Mouse (Mus musculus) left cerebral cortex, adult 8-10 months (tissue): Measurements from ENCODE around the gene Hoxd13. TPM values are rescaled to one million over a fixed set of nuclear protein-coding genes. Genes with fewer than 3 reads are reported as not detected.

Source experiments
- microRNA-seq, 2 experiments: library from miRNA; unstranded; fragments of <30 nt; microRNA quantifications; one replicate each; pipeline ENCODE4 v1.2.0; 2022
- total RNA-seq, 4 experiments: library from RNA; stranded (reverse); gene quantifications; 2 replicates each; pipeline ENCODE4 v1.2.4; 2022

The Hoxd13 gene
- total RNA-seq, 4 experiments from 2014 or later = not detected

Small RNA genes within 50 kb of the gene (microRNA-seq; reads per million reads assigned to microRNA genes)
- gene Gm44463 = 0 reads per million in 2 experiments

Other genes starting within 250 kb of the Hoxd13 start
- gene Lnpk, start 88.9 kb upstream of the Hoxd13 start, total RNA-seq = 10 to 100 TPM; 61.4 to 65.7 (median 63.9) TPM
- gene Evx2, start 8.8 kb upstream of the Hoxd13 start, total RNA-seq = not detected
- not detected for gene Hoxd12, start 6.7 kb downstream of the Hoxd13 start, total RNA-seq
- gene Hoxd11, start 11.2 kb downstream of the Hoxd13 start, total RNA-seq = not detected
- not detected for gene Hoxd10, start 23.6 kb downstream of the Hoxd13 start, total RNA-seq
- not detected for gene Hoxd9, start 29.4 kb downstream of the Hoxd13 start, total RNA-seq
- gene Hoxd8, start 36.3 kb downstream of the Hoxd13 start, total RNA-seq = not detected
- not detected for gene Hoxd3, start 43.6 kb downstream of the Hoxd13 start, total RNA-seq
- not detected for gene Hoxd4, start 43.6 kb downstream of the Hoxd13 start, total RNA-seq
- gene Gm28230, start 58.4 kb downstream of the Hoxd13 start, total RNA-seq = not detected
- gene Hoxd1, start 94.7 kb downstream of the Hoxd13 start, total RNA-seq = under 1 TPM in 2 of 4 experiments, not detected in 2; 0.18 to 0.19 TPM
- 10 to 100 TPM; 37.7 to 46.0 (median 41.5) TPM for gene Mtx2, start 157.5 kb downstream of the Hoxd13 start, total RNA-seq